Mouse (Mus musculus) forebrain, embryonic 12.5 days (tissue): ENCODE data around the gene Zfp961. TPM values are rescaled to one million over a fixed set of nuclear protein-coding genes. Genes with fewer than 3 reads are reported as not detected.
A peak's percentile ranks its signal among the peaks of the same experiment; 100 is the strongest.
"Not testable (repeated sequence)": the region's sequence is repeated elsewhere in the genome, so short reads cannot be mapped to it uniquely, and the experiment has no call there.

Experiments used
- ATAC-seq: fragments of 200-750 bp; cut with Nextera tagmentation; 2 replicates; pipeline ENCODE4 v1.8.0; 2017; ENCODE audit warnings: moderate TSS enrichment; ENCODE audit not compliant: low FRiP score
- H3K27ac ChIP-seq: fragments of 300-500 bp; sonication (generic); 2 replicates; pipeline ENCODE4 v1.5.1; 2016; ENCODE audit warnings: mild to moderate bottlenecking
- H3K27me3 ChIP-seq: fragments of 300-500 bp; sonication (generic); 2 replicates; pipeline ENCODE4 v1.6.1; 2016; ENCODE audit warnings: mild to moderate bottlenecking
- H3K36me3 ChIP-seq: fragments of 300-500 bp; sonication (generic); replicated peaks from 2 replicates; pipeline ENCODE4 v1.6.1; 2016; ENCODE audit warnings: mild to moderate bottlenecking
- H3K4me1 ChIP-seq: fragments of 300-500 bp; sonication (generic); 2 replicates; pipeline ENCODE4 v1.6.1; 2016
- H3K4me2 ChIP-seq: fragments of 300-500 bp; sonication (generic); 2 replicates; pipeline ENCODE4 v1.6.1; 2016; ENCODE audit warnings: mild to moderate bottlenecking, moderate library complexity
- H3K4me3 ChIP-seq: fragments of 300-500 bp; sonication (generic); replicated peaks from 2 replicates; pipeline ENCODE4 v1.5.1; 2016; ENCODE audit warnings: mild to moderate bottlenecking
- H3K9ac ChIP-seq: fragments of 300-500 bp; sonication (generic); 2 replicates; pipeline ENCODE4 v1.6.1; 2016; ENCODE audit warnings: mild to moderate bottlenecking
- H3K9me3 ChIP-seq: fragments of 300-500 bp; sonication (generic); 2 replicates; pipeline ENCODE4 v1.6.1; 2016
- WGBS: fragments of 180-500 bp; shearing (Covaris S2); methylation state at CpG from one replicate; pipeline ENCODE4 v1.1.7; 2016; 5-methylcytosine and 5-hydroxymethylcytosine counted together
- polyA plus RNA-seq: library from polyadenylated mRNA; unstranded; fragments of >200 nt; fragmentation: Nextera tagmentation; extraction: Ambion mirVana; gene quantifications from 2 replicates; pipeline ENCODE4 v1.2.1, GENCODE M21; 2016

Gene Zfp961
- polyA plus RNA-seq: 23.3 and 29.7 TPM in 2 replicates

GRCm38 (mm10) chr8:71950482-71951221 lies at the start of gene Zfp961:
Zfp961 (plus strand) TSS chr8:71951038.
- Histone ChIP-seq H3K4me3 (peak within 1 kb of the TSS; percentile 76), H3K4me1 (peaks cover 14% of the 10 kb centered on the region), H3K9ac (peak within 1 kb of the TSS; percentile 74), H3K27me3 (no peaks in the 10 kb centered on the region), H3K36me3 (peaks cover 16% of the 10 kb centered on the region), H3K27ac (peak within 1 kb of the TSS; percentile 88), H3K9me3 (peaks cover 18% of the 10 kb centered on the region), H3K4me2 (peak within 1 kb of the TSS; percentile 59)
- peak; percentile 100 for ATAC-seq
- WGBS: 4% methylated on average over 34 of the region's 34 CpGs

- H3K27me3 ChIP-seq, H3K27ac ChIP-seq: not testable (repeated sequence)
- WGBS: 68% methylated on average over 1 of the region's 1 CpGs
Observed at GRCm38 (mm10) chr8:71903084-71903483, 47.8 kb upstream of the Zfp961 start.

GRCm38 (mm10) chr8:71906809-71907208 lies 44.0 kb upstream of the Zfp961 start:
- WGBS: 90% methylated on average over 1 of the region's 1 CpGs
- no peak overlapping the region for H3K4me3 ChIP-seq
- 0 out of 2 replicates have a peak, but pooled peaks cover 5% of the 10 kb centered on the region for H3K27me3 ChIP-seq
- no peak for ATAC-seq
- no peak overlapping the region for H3K27ac ChIP-seq
- no peak overlapping the region for H3K9ac ChIP-seq
- no peaks in the 10 kb centered on the region for H3K36me3 ChIP-seq
- H3K9me3 ChIP-seq: no peaks in the 10 kb centered on the region
- no peak overlapping the region for H3K4me2 ChIP-seq
- peaks cover 2% of the 10 kb centered on the region; the same call in 1 of the 2 replicates for H3K4me1 ChIP-seq

More at GRCm38 (mm10) chr8:71903084-71903483, 47.8 kb upstream of the Zfp961 start:
- H3K4me1 ChIP-seq, ATAC-seq, H3K36me3 ChIP-seq, H3K4me2 ChIP-seq, H3K4me3 ChIP-seq, H3K9ac ChIP-seq, H3K9me3 ChIP-seq: not testable (repeated sequence)

GRCm38 (mm10) chr8:71907798-71908257 lies 43.0 kb upstream of the Zfp961 start:
- 96% methylated on average over 5 of the region's 5 CpGs for WGBS
- Histone ChIP-seq H3K4me1 (peaks cover 2% of the 10 kb centered on the region; the same call in 1 of the 2 replicates), H3K4me3 (peak overlapping the region; percentile 62), H3K4me2 (peak overlapping the region; percentile 58), H3K9me3 (no peaks in the 10 kb centered on the region), H3K27me3 (0 out of 2 replicates have a peak, but pooled peaks cover 5% of the 10 kb centered on the region), H3K36me3 (no peaks in the 10 kb centered on the region), H3K9ac (no peak overlapping the region), H3K27ac (peak overlapping the region; percentile 97)
- ATAC-seq: no peak

GRCm38 (mm10) chr8:71908309-71909261 lies 42.3 kb upstream of the Zfp961 start, which contains the start of the genes Zfp882 and Zfp617:
Zfp882 (plus strand) TSS chr8:71908608.
Zfp617 (plus strand) TSS chr8:71908635.
- peaks cover 3% of the 10 kb centered on the region for H3K36me3 ChIP-seq
- H3K4me1 ChIP-seq: peaks cover 2% of the 10 kb centered on the region; the same call in 1 of the 2 replicates
- H3K4me3 ChIP-seq: peak within 1 kb of the TSS; percentile 62
- H3K9me3 ChIP-seq: no peaks in the 10 kb centered on the region
- peak within 1 kb of the TSS; percentile 58 for H3K4me2 ChIP-seq
- H3K27ac ChIP-seq: peak within 1 kb of the TSS; percentile 97
- WGBS: 5% methylated on average over 47 of the region's 47 CpGs
- 0 out of 2 replicates have a peak, but pooled peaks cover 5% of the 10 kb centered on the region for H3K27me3 ChIP-seq
- peak; percentile 94 for ATAC-seq
- peak within 1 kb of the TSS; percentile 75 for H3K9ac ChIP-seq

- Histone ChIP-seq H3K9ac (no peak overlapping the region), H3K4me1 (peaks cover 2% of the 10 kb centered on the region; the same call in 1 of the 2 replicates), H3K27me3 (no peaks in the 10 kb centered on the region), H3K36me3 (peaks cover 33% of the 10 kb centered on the region), H3K27ac (no peak overlapping the region), H3K9me3 (no peaks in the 10 kb centered on the region), H3K4me3 (no peak overlapping the region), H3K4me2 (no peak overlapping the region)
- WGBS: 83% methylated on average over 2 of the region's 2 CpGs
- ATAC-seq: no peak
Observed at GRCm38 (mm10) chr8:71912286-71912685, 38.6 kb upstream of the Zfp961 start.

GRCm38 (mm10) chr8:71922567-71923401 lies 28.1 kb upstream of the Zfp961 start:
- H3K36me3 ChIP-seq: 0 out of 2 replicates have a peak, but pooled peaks cover 14% of the 10 kb centered on the region
- H3K4me2 ChIP-seq: peak overlapping the region; percentile 70
- H3K4me3 ChIP-seq: peak overlapping the region; percentile 76
- WGBS: under 1% methylated on average over 50 of the region's 57 CpGs
- peak; percentile 99 for ATAC-seq
- peaks cover 12% of the 10 kb centered on the region for H3K4me1 ChIP-seq
- peak overlapping the region; percentile 98 for H3K27ac ChIP-seq
- no peaks in the 10 kb centered on the region for H3K9me3 ChIP-seq
- peak overlapping the region; percentile 85 for H3K9ac ChIP-seq
- no peaks in the 10 kb centered on the region for H3K27me3 ChIP-seq

- Histone ChIP-seq H3K27me3 (no peaks in the 10 kb centered on the region), H3K27ac (no peak overlapping the region), H3K9me3 (no peaks in the 10 kb centered on the region), H3K9ac (no peak overlapping the region), H3K4me3 (no peak overlapping the region), H3K4me2 (no peak overlapping the region), H3K4me1 (peaks cover 12% of the 10 kb centered on the region), H3K36me3 (peaks cover 27% of the 10 kb centered on the region)
- no peak for ATAC-seq
- 99% methylated on average over 5 of the region's 5 CpGs for WGBS
Observed at GRCm38 (mm10) chr8:71925791-71926190, 25.0 kb upstream of the Zfp961 start.

- H3K4me3 ChIP-seq: no peak overlapping the region
- H3K9ac ChIP-seq: no peak overlapping the region
- H3K9me3 ChIP-seq: no peaks in the 10 kb centered on the region
- H3K4me2 ChIP-seq: no peak overlapping the region
- no peak overlapping the region for H3K27ac ChIP-seq
- peaks cover 12% of the 10 kb centered on the region for H3K4me1 ChIP-seq
- no peak for ATAC-seq
- H3K27me3 ChIP-seq: no peaks in the 10 kb centered on the region
- WGBS: 95% methylated on average over 3 of the region's 3 CpGs
- H3K36me3 ChIP-seq: peaks cover 34% of the 10 kb centered on the region
Observed at GRCm38 (mm10) chr8:71926551-71926950, 24.3 kb upstream of the Zfp961 start.

- no peak overlapping the region for H3K9ac ChIP-seq
- ATAC-seq: no peak
- H3K4me1 ChIP-seq: peaks cover 12% of the 10 kb centered on the region
- no peaks in the 10 kb centered on the region for H3K27me3 ChIP-seq
- H3K9me3 ChIP-seq: no peaks in the 10 kb centered on the region
- peaks cover 39% of the 10 kb centered on the region for H3K36me3 ChIP-seq
- no peak overlapping the region for H3K4me2 ChIP-seq
- H3K27ac ChIP-seq: no peak overlapping the region
- H3K4me3 ChIP-seq: no peak overlapping the region
Observed at GRCm38 (mm10) chr8:71927779-71928178, 23.1 kb upstream of the Zfp961 start.

GRCm38 (mm10) chr8:71938037-71938436 lies 12.8 kb upstream of the Zfp961 start:
- ATAC-seq, H3K36me3 ChIP-seq, H3K4me1 ChIP-seq, H3K9me3 ChIP-seq, H3K27me3 ChIP-seq, H3K27ac ChIP-seq, H3K9ac ChIP-seq, H3K4me3 ChIP-seq, H3K4me2 ChIP-seq: not testable (repeated sequence)
- WGBS: 88% methylated on average over 2 of the region's 2 CpGs
